Mouse (Mus musculus): ENCODE results near the gene Cracr2a. TPM values are rescaled to one million over a fixed set of nuclear protein-coding genes. Genes with fewer than 3 reads are reported as not detected.

The Cracr2a gene
- polyA plus RNA-seq, 2 experiments = 1.3 to 1.4 TPM

DNA sequence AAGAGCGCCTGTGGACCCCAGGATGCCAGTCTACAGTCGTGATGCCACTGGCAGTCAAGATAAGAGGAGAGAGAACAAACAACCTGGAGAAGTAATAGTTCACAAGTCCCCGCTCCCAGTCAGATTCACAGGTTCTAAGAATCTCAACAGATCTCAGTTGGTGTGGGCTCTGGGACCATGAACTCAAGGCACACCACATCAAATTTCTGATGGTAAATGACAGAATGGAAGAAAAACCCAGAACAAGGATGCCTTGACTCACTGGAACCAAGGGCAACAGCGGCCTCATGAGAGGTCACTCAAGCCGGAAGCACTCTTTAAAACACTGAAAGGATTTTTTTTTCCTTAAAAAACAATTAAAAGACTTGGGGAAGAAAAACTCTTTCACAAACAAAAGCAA, 27.4 kb upstream of the Cracr2a start:
- no peaks in the 10 kb centered on the region for H3K9me3 ChIP-seq (ENCODE audit: control insufficient read depth, low read length)
- DNase-seq (ENCODE audit: low spot score) (no peak), ATAC-seq (ENCODE audit: low FRiP score, low read depth) (no peak)
- H3K4me3 ChIP-seq (replicated peaks; ENCODE audit: low read length) = no peak overlapping the region
- 85% methylated on average over 5 of the region's 5 CpGs for WGBS
- H3K27me3 ChIP-seq (ENCODE audit: control insufficient read depth, insufficient read depth, low read length) = no peaks in the 10 kb centered on the region
- H3K36me3 ChIP-seq (ENCODE audit: control insufficient read depth, insufficient read depth, low read length) = no peaks in the 10 kb centered on the region
- no peak overlapping the region for H3K9ac ChIP-seq (ENCODE audit: low read depth, low read length, severe bottlenecking)
- H3K4me1 ChIP-seq (ENCODE audit: control insufficient read depth, insufficient read depth, low read length) = no peaks in the 10 kb centered on the region
- no peak overlapping the region for H3K27ac ChIP-seq (replicated peaks; ENCODE audit: low read depth, low read length)
- TF ChIP-seq POLR2A (IDR thresholded peaks at IDR 0.05; ENCODE audit: borderline replicate concordance, extremely low read depth, insufficient read depth, insufficient read length) = no peak
- H3K4me2 ChIP-seq (replicated peaks; ENCODE audit: low read depth, low read length, severe bottlenecking) = no peak overlapping the region

DNA sequence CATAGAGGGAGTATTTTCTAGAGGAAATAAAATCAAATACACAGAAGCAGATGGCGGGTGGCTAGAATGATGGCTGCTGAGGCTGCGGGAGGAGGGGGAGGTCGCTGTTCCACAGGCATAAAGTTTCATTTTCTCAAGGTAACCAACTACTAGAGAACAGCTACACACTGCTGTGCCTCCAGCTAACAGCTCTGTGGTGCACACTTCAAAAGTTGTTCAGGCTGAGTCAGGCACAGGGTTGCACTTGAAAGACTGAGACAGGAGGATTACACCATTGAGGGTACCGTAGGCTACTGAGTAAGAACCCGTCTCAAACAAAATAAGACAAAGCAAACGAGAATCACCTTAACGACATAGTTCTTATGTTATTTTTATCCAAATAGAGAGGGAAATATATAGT, 24.1 kb upstream of the Cracr2a start:
- DNase-seq (ENCODE audit: low spot score) (no peak), ATAC-seq (ENCODE audit: low FRiP score, low read depth) (no peak)
- 54% methylated on average over 7 of the region's 7 CpGs for WGBS
- Histone ChIP-seq H3K4me3 (replicated peaks; ENCODE audit: low read length) (no peak overlapping the region), H3K4me2 (replicated peaks; ENCODE audit: low read depth, low read length, severe bottlenecking) (no peak overlapping the region), H3K27me3 (ENCODE audit: control insufficient read depth, insufficient read depth, low read length) (no peaks in the 10 kb centered on the region), H3K4me1 (ENCODE audit: control insufficient read depth, insufficient read depth, low read length) (no peaks in the 10 kb centered on the region), H3K9me3 (ENCODE audit: control insufficient read depth, low read length) (no peaks in the 10 kb centered on the region), H3K36me3 (ENCODE audit: control insufficient read depth, insufficient read depth, low read length) (no peaks in the 10 kb centered on the region), H3K27ac (replicated peaks; ENCODE audit: low read depth, low read length) (no peak overlapping the region), H3K9ac (ENCODE audit: low read depth, low read length, severe bottlenecking) (no peak overlapping the region)
- TF ChIP-seq POLR2A (IDR thresholded peaks at IDR 0.05; ENCODE audit: borderline replicate concordance, extremely low read depth, insufficient read depth, insufficient read length) = no peak

DNA sequence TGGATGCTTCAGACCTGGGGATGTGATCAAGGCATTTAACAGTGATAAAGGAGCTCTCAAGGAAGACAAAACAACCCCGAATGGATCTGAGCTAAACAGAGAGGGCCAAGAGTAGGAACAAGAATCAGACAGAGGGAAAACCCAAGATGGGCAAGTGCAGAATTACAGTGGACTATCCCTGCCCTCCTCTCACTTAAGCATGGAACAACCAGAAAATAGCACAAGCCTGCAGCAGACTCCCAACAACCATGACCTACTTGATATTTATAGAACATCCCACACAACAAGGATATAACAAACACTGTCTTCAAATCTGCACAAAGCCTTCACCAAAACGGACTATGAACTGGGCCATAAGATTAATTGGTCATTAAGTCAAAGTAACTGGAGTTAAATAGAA, 23.0 kb upstream of the Cracr2a start:
- no peaks in the 10 kb centered on the region for H3K4me1 ChIP-seq (ENCODE audit: control insufficient read depth, insufficient read depth, low read length)
- no peak for ATAC-seq (ENCODE audit: low FRiP score, low read depth)
- DNase-seq (ENCODE audit: low spot score) = no peak
- no peaks in the 10 kb centered on the region for H3K27me3 ChIP-seq (ENCODE audit: control insufficient read depth, insufficient read depth, low read length)
- H3K4me2 ChIP-seq (replicated peaks; ENCODE audit: low read depth, low read length, severe bottlenecking) = no peak overlapping the region
- no peaks in the 10 kb centered on the region for H3K36me3 ChIP-seq (ENCODE audit: control insufficient read depth, insufficient read depth, low read length)
- H3K9ac ChIP-seq (ENCODE audit: low read depth, low read length, severe bottlenecking) = no peak overlapping the region
- H3K9me3 ChIP-seq (ENCODE audit: control insufficient read depth, low read length) = no peaks in the 10 kb centered on the region
- no peak overlapping the region for H3K27ac ChIP-seq (replicated peaks; ENCODE audit: low read depth, low read length)
- H3K4me3 ChIP-seq (replicated peaks; ENCODE audit: low read length) = no peak overlapping the region
- 59% methylated on average over 2 of the region's 2 CpGs for WGBS
- no peak for TF ChIP-seq POLR2A (IDR thresholded peaks at IDR 0.05; ENCODE audit: borderline replicate concordance, extremely low read depth, insufficient read depth, insufficient read length)

DNA sequence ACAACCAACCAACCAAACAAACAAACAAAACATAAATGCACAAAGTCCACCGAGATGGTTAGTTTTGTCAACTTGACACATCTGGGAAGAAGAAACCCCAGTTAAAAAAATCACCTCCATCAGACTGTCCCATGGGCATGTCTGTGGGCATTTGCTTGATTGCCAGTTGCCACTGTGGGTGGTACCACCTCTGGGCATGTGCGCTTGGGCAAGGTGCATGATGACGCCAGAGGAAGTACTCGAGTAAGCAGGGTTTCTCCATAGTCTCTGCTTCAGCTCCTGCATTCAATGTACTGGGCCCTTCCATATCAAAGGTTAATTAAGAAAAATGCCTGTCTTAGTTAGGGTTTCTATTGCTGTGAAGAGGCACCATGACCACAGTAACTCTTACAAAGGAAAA, 21.9 kb upstream of the Cracr2a start:
- Histone ChIP-seq H3K9me3 (ENCODE audit: control insufficient read depth, low read length) (no peaks in the 10 kb centered on the region), H3K9ac (ENCODE audit: low read depth, low read length, severe bottlenecking) (no peak overlapping the region), H3K4me3 (replicated peaks; ENCODE audit: low read length) (no peak overlapping the region), H3K36me3 (ENCODE audit: control insufficient read depth, insufficient read depth, low read length) (no peaks in the 10 kb centered on the region), H3K27me3 (ENCODE audit: control insufficient read depth, insufficient read depth, low read length) (no peaks in the 10 kb centered on the region), H3K4me2 (replicated peaks; ENCODE audit: low read depth, low read length, severe bottlenecking) (no peak overlapping the region), H3K4me1 (ENCODE audit: control insufficient read depth, insufficient read depth, low read length) (no peaks in the 10 kb centered on the region), H3K27ac (replicated peaks; ENCODE audit: low read depth, low read length) (no peak overlapping the region)
- no peak for ATAC-seq (ENCODE audit: low FRiP score, low read depth)
- no peak for TF ChIP-seq POLR2A (IDR thresholded peaks at IDR 0.05; ENCODE audit: borderline replicate concordance, extremely low read depth, insufficient read depth, insufficient read length)
- 99% methylated on average over 4 of the region's 4 CpGs for WGBS
- DNase-seq (ENCODE audit: low spot score) = no peak

- WGBS = 65% methylated on average over 5 of the region's 5 CpGs
- TF ChIP-seq POLR2A (IDR thresholded peaks at IDR 0.05; ENCODE audit: borderline replicate concordance, extremely low read depth, insufficient read depth, insufficient read length) = no peak
- Histone ChIP-seq H3K27me3 (ENCODE audit: control insufficient read depth, insufficient read depth, low read length) (no peaks in the 10 kb centered on the region), H3K4me3 (replicated peaks; ENCODE audit: low read length) (no peak overlapping the region), H3K36me3 (ENCODE audit: control insufficient read depth, insufficient read depth, low read length) (no peaks in the 10 kb centered on the region), H3K4me1 (ENCODE audit: control insufficient read depth, insufficient read depth, low read length) (no peaks in the 10 kb centered on the region), H3K9ac (ENCODE audit: low read depth, low read length, severe bottlenecking) (no peak overlapping the region), H3K27ac (replicated peaks; ENCODE audit: low read depth, low read length) (no peak overlapping the region), H3K4me2 (replicated peaks; ENCODE audit: low read depth, low read length, severe bottlenecking) (no peak overlapping the region), H3K9me3 (ENCODE audit: control insufficient read depth, low read length) (no peaks in the 10 kb centered on the region)
- DNase-seq (ENCODE audit: low spot score) (no peak), ATAC-seq (ENCODE audit: low FRiP score, low read depth) (no peak)
These were observed 21.5 kb upstream of the Cracr2a start for GRCm38 (mm10) chr6:127539659-127540058.

DNA sequence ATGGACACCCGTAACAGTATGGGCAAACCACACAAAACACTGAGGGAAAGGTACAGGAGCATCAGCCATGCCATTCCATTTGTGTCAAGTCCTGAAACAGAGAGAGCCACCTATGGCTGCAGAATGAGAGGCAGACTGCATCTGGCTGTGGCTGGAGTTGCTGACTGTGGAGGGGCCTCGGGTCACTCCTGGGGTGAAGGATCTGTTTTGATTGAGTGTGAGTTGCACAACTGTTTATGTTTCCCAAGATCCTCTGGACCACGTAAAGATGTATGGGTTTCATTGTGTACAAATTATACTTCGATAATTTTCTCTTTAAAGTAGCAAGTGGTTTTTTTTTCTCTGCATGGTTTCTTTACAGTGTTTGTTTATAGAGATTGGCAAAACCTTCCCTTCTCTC, 20.6 kb upstream of the Cracr2a start:
- Histone ChIP-seq H3K9me3 (ENCODE audit: control insufficient read depth, low read length) (no peaks in the 10 kb centered on the region), H3K4me2 (replicated peaks; ENCODE audit: low read depth, low read length, severe bottlenecking) (no peak overlapping the region), H3K36me3 (ENCODE audit: control insufficient read depth, insufficient read depth, low read length) (no peaks in the 10 kb centered on the region), H3K27me3 (ENCODE audit: control insufficient read depth, insufficient read depth, low read length) (no peaks in the 10 kb centered on the region), H3K4me1 (ENCODE audit: control insufficient read depth, insufficient read depth, low read length) (no peaks in the 10 kb centered on the region), H3K4me3 (replicated peaks; ENCODE audit: low read length) (no peak overlapping the region), H3K27ac (replicated peaks; ENCODE audit: low read depth, low read length) (no peak overlapping the region), H3K9ac (ENCODE audit: low read depth, low read length, severe bottlenecking) (no peak overlapping the region)
- 70% methylated on average over 4 of the region's 4 CpGs for WGBS
- no peak for TF ChIP-seq POLR2A (IDR thresholded peaks at IDR 0.05; ENCODE audit: borderline replicate concordance, extremely low read depth, insufficient read depth, insufficient read length)
- no peak for DNase-seq (ENCODE audit: low spot score)
- no peak for ATAC-seq (ENCODE audit: low FRiP score, low read depth)
